Mouse (Mus musculus): ENCODE measurements around the gene Rpl38. TPM values are rescaled to one million over a fixed set of nuclear protein-coding genes. Genes with fewer than 3 reads are reported as not detected.
A peak's percentile ranks its signal among the peaks of the same experiment; 100 is the strongest.

Rpl38 gene
- polyA plus RNA-seq, 1 experiment from 2014 or later = 824 TPM

- peaks cover 8% of the 10 kb centered on the region; the same call in 1 of the 2 replicates for H3K4me1 ChIP-seq (ENCODE audit: insufficient read depth, low read depth, low read length)
- TF ChIP-seq CTCF (IDR thresholded peaks at IDR 0.05) = no peak
- TF ChIP-seq EP300 (IDR thresholded peaks at IDR 0.05) = no peak
- H3K4me2 ChIP-seq (replicated peaks; ENCODE audit: low read depth, low read length) = no peak overlapping the region
- 69% methylated on average over 5 of the region's 5 CpGs for WGBS
- DNase-seq (ENCODE audit: low spot score) (no peak), ATAC-seq (no peak)
- no peak overlapping the region for H3K4me3 ChIP-seq (ENCODE audit: low read depth, low read length)
- H3K9me3 ChIP-seq (ENCODE audit: low read length) = no peaks in the 10 kb centered on the region
- H3K27ac ChIP-seq (ENCODE audit: low read length) = no peak overlapping the region
- no peaks in the 10 kb centered on the region for H3K27me3 ChIP-seq (replicated peaks; ENCODE audit: insufficient read depth, low read length)
- no peak overlapping the region for H3K9ac ChIP-seq (replicated peaks; ENCODE audit: low read depth)
- H3K36me3 ChIP-seq (ENCODE audit: insufficient read depth, low read length) = no peaks in the 10 kb centered on the region
Observed at GRCm38 (mm10) chr11:114681054-114681453, 12.7 kb downstream of the Rpl38 start.

- no peak for ATAC-seq
- TF ChIP-seq EP300 (IDR thresholded peaks at IDR 0.05) (no peak), CTCF (IDR thresholded peaks at IDR 0.05) (no peak)
- WGBS = 90% methylated on average over 12 of the region's 13 CpGs
- no peaks in the 10 kb centered on the region for H3K9me3 ChIP-seq (ENCODE audit: low read length)
- no peak for DNase-seq (ENCODE audit: low spot score)
- no peak overlapping the region for H3K27ac ChIP-seq (ENCODE audit: low read length)
- no peak overlapping the region for H3K4me2 ChIP-seq (replicated peaks; ENCODE audit: low read depth, low read length)
- H3K9ac ChIP-seq (replicated peaks; ENCODE audit: low read depth) = no peak overlapping the region
- no peaks in the 10 kb centered on the region for H3K36me3 ChIP-seq (ENCODE audit: insufficient read depth, low read length)
- peaks cover 3% of the 10 kb centered on the region; the same call in 1 of the 2 replicates for H3K4me1 ChIP-seq (ENCODE audit: insufficient read depth, low read depth, low read length)
- no peaks in the 10 kb centered on the region for H3K27me3 ChIP-seq (replicated peaks; ENCODE audit: insufficient read depth, low read length)
- H3K4me3 ChIP-seq (ENCODE audit: low read depth, low read length) = no peak overlapping the region
Observed at GRCm38 (mm10) chr11:114682321-114682900, 14.1 kb downstream of the Rpl38 start.

DNA sequence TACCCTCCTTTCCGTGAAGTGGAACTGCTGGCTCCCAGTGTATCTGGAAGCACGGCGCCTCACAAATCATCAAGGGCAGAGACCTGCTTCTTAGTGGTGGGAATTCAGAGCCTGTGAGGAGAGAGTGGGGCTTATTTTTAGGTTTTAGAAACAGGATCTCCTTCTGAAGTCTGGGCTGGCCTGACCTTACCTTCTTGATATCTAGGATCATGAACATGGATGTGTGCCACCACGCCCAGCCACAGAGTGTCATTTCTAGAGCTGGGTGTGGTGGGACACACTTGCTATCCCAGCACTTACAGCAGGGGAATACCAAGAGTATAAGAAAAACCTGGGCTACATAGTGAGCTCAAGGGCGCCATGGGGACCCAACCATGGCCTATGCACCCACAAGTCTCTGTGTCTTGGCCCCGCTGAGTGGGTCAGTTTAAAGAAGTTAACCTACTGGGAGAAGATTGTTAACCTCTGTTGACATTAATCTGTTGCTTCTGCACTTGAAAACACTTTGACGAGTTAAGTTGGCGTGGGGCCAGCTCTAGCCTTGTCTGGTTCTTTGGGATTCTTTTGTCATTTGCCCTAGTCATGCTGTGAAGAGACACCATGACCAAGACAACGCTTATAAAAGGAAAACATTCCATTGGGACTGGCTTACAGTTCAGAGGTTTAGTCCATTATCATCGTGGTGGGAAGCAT is 14.9 kb downstream of the Rpl38 start:
- H3K4me3 ChIP-seq (ENCODE audit: low read depth, low read length) = no peak overlapping the region
- H3K9me3 ChIP-seq (ENCODE audit: low read length) = no peaks in the 10 kb centered on the region
- ATAC-seq (no peak), DNase-seq (ENCODE audit: low spot score) (no peak)
- H3K9ac ChIP-seq (replicated peaks; ENCODE audit: low read depth) = no peak overlapping the region
- no peak overlapping the region for H3K4me2 ChIP-seq (replicated peaks; ENCODE audit: low read depth, low read length)
- TF ChIP-seq EP300 (IDR thresholded peaks at IDR 0.05) = no peak
- H3K4me1 ChIP-seq (ENCODE audit: insufficient read depth, low read depth, low read length) = peaks cover 3% of the 10 kb centered on the region; the same call in 1 of the 2 replicates
- H3K27ac ChIP-seq (ENCODE audit: low read length) = no peak overlapping the region
- 75% methylated on average over 10 of the region's 10 CpGs for WGBS
- H3K36me3 ChIP-seq (ENCODE audit: insufficient read depth, low read length) = no peaks in the 10 kb centered on the region
- H3K27me3 ChIP-seq (replicated peaks; ENCODE audit: insufficient read depth, low read length) = no peaks in the 10 kb centered on the region

DNA sequence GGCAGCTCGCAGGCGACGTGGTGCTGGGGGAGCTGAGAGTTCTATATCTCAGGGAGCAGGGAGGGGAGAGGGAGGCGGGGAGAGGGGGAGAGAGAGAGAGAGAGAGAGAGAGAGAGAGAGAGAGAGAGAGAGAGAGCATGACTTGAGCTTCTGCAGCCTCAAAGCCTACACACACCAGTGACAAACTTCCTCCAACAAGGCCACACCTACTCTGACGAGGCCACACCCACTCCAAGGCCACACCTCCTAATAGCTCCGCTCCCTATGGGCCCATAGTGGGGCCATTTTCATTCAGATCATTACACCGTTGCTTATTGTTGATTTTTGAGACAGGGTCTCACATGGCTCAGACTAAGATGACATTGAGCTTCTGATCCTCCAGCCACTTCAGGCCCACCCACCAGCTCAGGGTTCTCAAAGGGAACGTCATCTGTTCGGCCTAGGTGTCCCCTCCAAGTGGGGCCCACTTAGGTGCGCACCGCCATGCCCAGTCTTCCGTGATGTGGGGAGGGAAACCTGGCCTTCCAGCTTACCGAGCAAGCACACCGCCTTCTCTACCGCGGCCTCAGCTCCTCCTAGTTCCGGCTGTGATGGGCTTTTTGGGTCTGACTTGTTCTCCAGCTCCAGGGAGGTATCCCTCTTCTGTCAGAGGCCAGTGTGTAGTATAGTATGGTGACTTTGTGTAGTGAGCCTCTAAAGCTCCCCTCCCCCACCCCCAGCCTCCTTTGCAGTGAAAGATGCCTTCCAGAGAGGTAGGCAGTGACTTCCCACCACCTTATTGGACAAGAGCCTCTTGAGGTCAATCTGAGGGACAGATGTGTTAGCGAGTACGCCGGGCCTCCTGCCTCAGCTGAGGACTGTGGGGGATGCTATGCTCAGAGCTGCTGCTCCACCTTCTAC is 15.6 kb downstream of the Rpl38 start:
- Histone ChIP-seq H3K4me2 (replicated peaks; ENCODE audit: low read depth, low read length) (no peak overlapping the region), H3K9ac (replicated peaks; ENCODE audit: low read depth) (no peak overlapping the region), H3K4me3 (ENCODE audit: low read depth, low read length) (no peak overlapping the region), H3K36me3 (ENCODE audit: insufficient read depth, low read length) (no peaks in the 10 kb centered on the region), H3K27me3 (replicated peaks; ENCODE audit: insufficient read depth, low read length) (no peaks in the 10 kb centered on the region), H3K4me1 (ENCODE audit: insufficient read depth, low read depth, low read length) (peaks cover 3% of the 10 kb centered on the region; the same call in 1 of the 2 replicates), H3K9me3 (ENCODE audit: low read length) (no peaks in the 10 kb centered on the region), H3K27ac (ENCODE audit: low read length) (no peak overlapping the region)
- WGBS = 65% methylated on average over 20 of the region's 20 CpGs
- no peak for DNase-seq (ENCODE audit: low spot score)
- 0 out of 2 replicates have a peak, but pooled peaks have one; percentile 3 for ATAC-seq
- TF ChIP-seq CTCF (IDR thresholded peaks at IDR 0.05) = no peak
- no peak for TF ChIP-seq EP300 (IDR thresholded peaks at IDR 0.05)

- Histone ChIP-seq H3K4me1 (ENCODE audit: insufficient read depth, low read depth, low read length) (peaks cover 3% of the 10 kb centered on the region; the same call in 1 of the 2 replicates), H3K36me3 (ENCODE audit: insufficient read depth, low read length) (no peaks in the 10 kb centered on the region), H3K27me3 (replicated peaks; ENCODE audit: insufficient read depth, low read length) (no peaks in the 10 kb centered on the region), H3K9ac (replicated peaks; ENCODE audit: low read depth) (no peak overlapping the region), H3K27ac (ENCODE audit: low read length) (no peak overlapping the region), H3K4me3 (ENCODE audit: low read depth, low read length) (no peak overlapping the region), H3K4me2 (replicated peaks; ENCODE audit: low read depth, low read length) (no peak overlapping the region), H3K9me3 (ENCODE audit: low read length) (no peaks in the 10 kb centered on the region)
- WGBS = 70% methylated on average over 13 of the region's 14 CpGs
- TF ChIP-seq CTCF (IDR thresholded peaks at IDR 0.05) (no peak), EP300 (IDR thresholded peaks at IDR 0.05) (no peak)
- peak; percentile 54 for ATAC-seq
- DNase-seq (ENCODE audit: low spot score) = no peak
Observed at GRCm38 (mm10) chr11:114684627-114685373, 16.5 kb downstream of the Rpl38 start.
